Mouse (Mus musculus) stomach, postnatal 0 days (tissue): ENCODE measurements around the gene Trim29.

Experiments used
- CTCF ChIP-seq: IDR thresholded peaks from 2 replicates; pipeline ENCODE4 v1.5.1; 2016; ENCODE audit warnings: antibody characterized with exemption, low read depth, mild to moderate bottlenecking, moderate library complexity
- EP300 ChIP-seq: optimal IDR thresholded peaks from 2 replicates; pipeline ENCODE3; 2016; ENCODE audit warnings: antibody characterized with exemption

DNA sequence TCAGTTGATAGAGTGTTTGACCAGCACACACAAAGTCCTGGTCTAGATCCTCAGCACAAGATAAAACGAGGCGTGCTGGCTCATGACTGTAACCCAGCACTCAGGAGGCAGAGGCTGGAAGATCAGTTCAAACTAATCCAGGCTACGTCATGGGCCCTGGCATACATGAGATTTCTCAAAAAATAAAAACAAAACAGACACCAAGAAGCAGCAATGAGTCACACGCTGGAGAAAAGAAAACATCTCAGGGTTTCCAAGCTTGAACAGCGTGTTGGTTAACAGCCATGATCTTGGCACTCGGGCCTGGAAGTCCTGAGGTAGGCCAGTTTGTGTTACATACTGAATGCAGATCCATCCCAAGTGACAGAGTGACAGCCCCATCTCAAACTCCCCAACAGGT is 17.6 kb upstream of the Trim29 start:
- TF ChIP-seq CTCF (no peak), EP300 (no peak)
